In genomic region chr13:60298575-60298974, GRCm38 (mm10) we compare ENCODE assay signal across 12 mouse cellular contexts.
DNase-seq lines count a peak whose midpoint lies in the region; ATAC-seq and TF ChIP-seq lines count a peak whose summit lies in the region.
"Had no signal": no experiment of that assay in that cellular context is flagged by ENCODE, and none has a peak within 500 bp of the region (broad histone marks: within the 10 kb centered on the region; RNA-seq: fewer than 3 reads in every experiment).

No protein-coding gene starts in this region.

- no peaks in the 10 kb centered on the region for H3K27me3 ChIP-seq in heart, adult 2 months (ENCODE audit: control insufficient read depth, insufficient read depth, low read length)
- no peaks in the 10 kb centered on the region for H3K27me3 ChIP-seq in heart, embryonic 12.5 days (replicated peaks)
- no peaks in the 10 kb centered on the region for H3K27me3 ChIP-seq in heart, embryonic 13.5 days (replicated peaks)
- no peaks in the 10 kb centered on the region for H3K27me3 ChIP-seq in lung, embryonic 15.5 days
- no peaks in the 10 kb centered on the region for H3K27me3 ChIP-seq in midbrain, postnatal 0 days (ENCODE audit: insufficient read depth, low read length)
- H3K27me3 ChIP-seq: midbrain, embryonic 13.5 days had no signal

- ATAC-seq in heart, embryonic 12.5 days (ENCODE audit: insufficient number of reproducible peaks, low FRiP score) = no peak
- no peak for ATAC-seq in heart, embryonic 13.5 days (ENCODE audit: extremely low read depth, insufficient number of reproducible peaks, low FRiP score, low TSS enrichment)
- peak; percentile 62 for ATAC-seq in lung, embryonic 15.5 days (ENCODE audit: borderline replicate concordance, extremely low read depth, low FRiP score, low TSS enrichment)
- ATAC-seq in midbrain, postnatal 0 days (ENCODE audit: low FRiP score) = no peak
- ATAC-seq: activated CD4-positive, CD25-positive, alpha-beta regulatory T cell, adult 4 months; midbrain, embryonic 13.5 days had no signal

- H3K27ac ChIP-seq in heart, adult 2 months = peak overlapping the region; percentile 47
- H3K27ac ChIP-seq in heart, embryonic 12.5 days (ENCODE audit: poor library complexity, severe bottlenecking) = no peak overlapping the region
- H3K27ac ChIP-seq in heart, embryonic 13.5 days (replicated peaks) = 0 out of 2 replicates have a peak overlapping the region, but pooled peaks have one; percentile 2
- H3K27ac ChIP-seq in lung, embryonic 15.5 days = peak overlapping the region; percentile 34; the same call in 1 of the 2 replicates
- H3K27ac ChIP-seq in midbrain, postnatal 0 days (ENCODE audit: low read depth, low read length) = no peak overlapping the region
- H3K27ac ChIP-seq: midbrain, embryonic 13.5 days had no signal

- 51% methylated on average over 2 of the region's 2 CpGs for WGBS in heart, adult 2 months
- WGBS in heart, embryonic 12.5 days = 37% methylated on average over 2 of the region's 2 CpGs
- WGBS in heart, embryonic 13.5 days = 42% methylated on average over 2 of the region's 2 CpGs
- WGBS in lung, embryonic 15.5 days = 45% methylated on average over 2 of the region's 2 CpGs
- WGBS in midbrain, postnatal 0 days = 70% methylated on average over 2 of the region's 2 CpGs

- DNase-seq in heart, adult 2 months = peak; percentile 49 to 65
- peak; percentile 77 for DNase-seq in adipocyte (ENCODE audit: low spot score)
- no peak for DNase-seq in right cerebral cortex, postnatal 36 days (ENCODE audit: low spot score in 2 of 2)
- DNase-seq in left cerebral cortex, postnatal 36 days (ENCODE audit: low spot score in 2 of 2) = no peak
- no peak for DNase-seq in midbrain, postnatal 0 days (ENCODE audit: low spot score)
- DNase-seq: embryo, embryonic 11 days; right cerebral cortex, postnatal 4 days had no signal

- H3K4me1 ChIP-seq in heart, adult 2 months (ENCODE audit: control insufficient read depth, insufficient read depth, low read length) = peaks cover 4% of the 10 kb centered on the region
- no peaks in the 10 kb centered on the region; the same call in 1 of the 2 replicates for H3K4me1 ChIP-seq in heart, embryonic 12.5 days (replicated peaks)
- peaks cover 24% of the 10 kb centered on the region for H3K4me1 ChIP-seq in heart, embryonic 13.5 days
- peaks cover 13% of the 10 kb centered on the region for H3K4me1 ChIP-seq in lung, embryonic 15.5 days
- H3K4me1 ChIP-seq in midbrain, postnatal 0 days (ENCODE audit: insufficient read depth, low read length) = no peaks in the 10 kb centered on the region
- H3K4me1 ChIP-seq: midbrain, embryonic 13.5 days had no signal

- intact Hi-C loops in heart, adult 2 months (cut with DNase I) = loop anchor here (5.0 kb wide), 1 partner anchor 119 kb away; no protein-coding TSS in a partner anchor
- intact Hi-C loops in left cerebral cortex, postnatal 36 days (cut with DNase I) = no loop called here

- no peaks in the 10 kb centered on the region for H3K79me2 ChIP-seq in heart, adult 2 months (replicated peaks; ENCODE audit: control insufficient read depth, insufficient read depth, low read length)

- no peak overlapping the region for H3K4me3 ChIP-seq in heart, adult 2 months
- no peak overlapping the region for H3K4me3 ChIP-seq in heart, embryonic 12.5 days
- no peak overlapping the region for H3K4me3 ChIP-seq in heart, embryonic 13.5 days
- H3K4me3 ChIP-seq in lung, embryonic 15.5 days = no peak overlapping the region
- H3K4me3 ChIP-seq in midbrain, postnatal 0 days (ENCODE audit: low read depth, low read length) = no peak overlapping the region
- H3K4me3 ChIP-seq: midbrain, embryonic 13.5 days had no signal

- no peak overlapping the region for H3K9ac ChIP-seq in heart, adult 2 months (ENCODE audit: low read depth, low read length)
- no peak overlapping the region for H3K9ac ChIP-seq in heart, embryonic 12.5 days
- no peak overlapping the region for H3K9ac ChIP-seq in heart, embryonic 13.5 days
- H3K9ac ChIP-seq in lung, embryonic 15.5 days = no peak overlapping the region
- no peak overlapping the region for H3K9ac ChIP-seq in midbrain, postnatal 0 days (replicated peaks; ENCODE audit: low read length, poor library complexity, severe bottlenecking)
- H3K9ac ChIP-seq: midbrain, embryonic 13.5 days had no signal

- TF ChIP-seq CTCF in heart, adult 2 months (IDR thresholded peaks at IDR 0.05) = no peak
- TF ChIP-seq CTCF in midbrain, postnatal 0 days (IDR thresholded peaks at IDR 0.05) = no peak

- H3K4me2 ChIP-seq in heart, embryonic 12.5 days = no peak overlapping the region
- no peak overlapping the region for H3K4me2 ChIP-seq in heart, embryonic 13.5 days
- no peak overlapping the region for H3K4me2 ChIP-seq in lung, embryonic 15.5 days
- no peak overlapping the region for H3K4me2 ChIP-seq in midbrain, postnatal 0 days (ENCODE audit: low read depth, low read length, poor library complexity, severe bottlenecking)
- H3K4me2 ChIP-seq: midbrain, embryonic 13.5 days had no signal

- TF ChIP-seq EP300 in heart, adult 2 months (IDR thresholded peaks at IDR 0.05; ENCODE audit: insufficient read depth, low read depth, low read length) = peak; percentile 45; the same call in 1 of the 2 replicates

- no peaks in the 10 kb centered on the region for H3K9me3 ChIP-seq in heart, embryonic 12.5 days (replicated peaks)
- H3K9me3 ChIP-seq in heart, embryonic 13.5 days = no peaks in the 10 kb centered on the region
- no peaks in the 10 kb centered on the region for H3K9me3 ChIP-seq in lung, embryonic 15.5 days
- H3K9me3 ChIP-seq in midbrain, postnatal 0 days (ENCODE audit: low read length) = no peaks in the 10 kb centered on the region
- H3K9me3 ChIP-seq: midbrain, embryonic 13.5 days had no signal

- TF ChIP-seq POLR2A in heart, adult 2 months (IDR thresholded peaks at IDR 0.05; ENCODE audit: insufficient read depth, low read depth, low read length) = 0 out of 2 replicates have a peak, but pooled peaks have one; percentile 13

- no peaks in the 10 kb centered on the region for H3K36me3 ChIP-seq in heart, adult 2 months (ENCODE audit: control insufficient read depth, insufficient read depth, low read length)
- no peaks in the 10 kb centered on the region for H3K36me3 ChIP-seq in heart, embryonic 12.5 days
- no peaks in the 10 kb centered on the region for H3K36me3 ChIP-seq in heart, embryonic 13.5 days
- no peaks in the 10 kb centered on the region for H3K36me3 ChIP-seq in lung, embryonic 15.5 days
- no peaks in the 10 kb centered on the region for H3K36me3 ChIP-seq in midbrain, postnatal 0 days (ENCODE audit: insufficient read depth, low read length)
- H3K36me3 ChIP-seq: midbrain, embryonic 13.5 days had no signal

Comparison
In these comparisons a context has a peak if more than half of its experiments do, and no peak if none do; other contexts are left out.
1. H3K27ac ChIP-seq: peak in heart, adult 2 months (single experiment), heart, embryonic 13.5 days (single experiment) and lung, embryonic 15.5 days (single experiment); none in heart, embryonic 12.5 days (single experiment) and midbrain, postnatal 0 days (single experiment).
2. DNase-seq: peak in heart, adult 2 months (2 of 2) and adipocyte (single experiment); none in right cerebral cortex, postnatal 36 days (0 of 2), left cerebral cortex, postnatal 36 days (0 of 2) and midbrain, postnatal 0 days (single experiment).